Mouse (Mus musculus) limb, embryonic 14.5 days (tissue): ENCODE measurements around the gene Pcgf5. TPM values are rescaled to one million over a fixed set of nuclear protein-coding genes. Genes with fewer than 3 reads are reported as not detected.

ENCODE experiments used
- ATAC-seq: fragments of 200-750 bp; cut with Nextera tagmentation; 2 replicates; pipeline ENCODE4 v1.8.0; 2017; ENCODE audit warnings: low read depth, moderate number of reproducible peaks, moderate TSS enrichment; ENCODE audit not compliant: low FRiP score
- DNase-seq: peaks from one replicate; pipeline ENCODE4 v3.0.0-alpha.2; 2015; ENCODE audit warnings: low spot score
- H3K27ac ChIP-seq: fragments of 300-500 bp; sonication (generic); replicated peaks from 2 replicates; pipeline ENCODE4 v1.5.1; 2014; ENCODE audit warnings: low read depth, mild to moderate bottlenecking, low read length, moderate library complexity, mixed read lengths
- H3K27me3 ChIP-seq: fragments of 300-500 bp; sonication (generic); 2 replicates; pipeline ENCODE4 v1.6.1; 2014; ENCODE audit warnings: low read length, mixed read lengths; ENCODE audit not compliant: control insufficient read depth, insufficient read depth
- H3K36me3 ChIP-seq: fragments of 300-500 bp; sonication (generic); 2 replicates; pipeline ENCODE4 v1.6.1; 2014; ENCODE audit warnings: mild to moderate bottlenecking, low read length, moderate library complexity, mixed read lengths; ENCODE audit not compliant: control insufficient read depth, insufficient read depth
- H3K4me1 ChIP-seq: fragments of 300-500 bp; sonication (generic); 2 replicates; pipeline ENCODE4 v1.6.1; 2014; ENCODE audit warnings: antibody characterized with exemption, low read length, mixed read lengths; ENCODE audit not compliant: control insufficient read depth, insufficient read depth
- H3K4me2 ChIP-seq: fragments of 300-500 bp; sonication (generic); replicated peaks from 2 replicates; pipeline ENCODE4 v1.6.1; 2014; ENCODE audit warnings: low read depth, mild to moderate bottlenecking, low read length, moderate library complexity; ENCODE audit not compliant: severe bottlenecking
- H3K4me3 ChIP-seq: fragments of 300-500 bp; sonication (generic); replicated peaks from 2 replicates; pipeline ENCODE4 v1.5.1; 2014; ENCODE audit warnings: low read length
- H3K9ac ChIP-seq: fragments of 300-500 bp; sonication (generic); 2 replicates; pipeline ENCODE4 v1.6.1; 2014; ENCODE audit warnings: mild to moderate bottlenecking, low read depth, low read length, moderate library complexity; ENCODE audit not compliant: severe bottlenecking
- H3K9me3 ChIP-seq: fragments of 300-500 bp; sonication (generic); 2 replicates; pipeline ENCODE4 v1.6.1; 2016; ENCODE audit warnings: low read length; ENCODE audit not compliant: control insufficient read depth
- POLR2A ChIP-seq: fragments of 200-500 bp; IDR thresholded peaks from 2 replicates; pipeline ENCODE4 v1.8.0; 2012; ENCODE audit warnings: inconsistent platforms, mild to moderate bottlenecking, moderate library complexity, borderline replicate concordance; ENCODE audit not compliant: insufficient read depth, insufficient read length; ENCODE audit errors: extremely low read depth
- WGBS: fragments of 180-500 bp; shearing (Covaris S2); extraction: QIAGEN DNeasy Blood & Tissue Kit; methylation state at CpG from one replicate; pipeline ENCODE4 v1.1.7; 2014; 5-methylcytosine and 5-hydroxymethylcytosine counted together
- polyA plus RNA-seq, 2 experiments: library from polyadenylated mRNA; depleted of rRNA in 1 of 2; stranded (reverse) in 1 of 2; unstranded in 1 of 2; fragments of >200 nt; fragmentation: Nextera tagmentation in 1 of 2; extraction: Ambion mirVana in 1 of 2; gene quantifications; 2 replicates each; pipeline versions ENCODE4 v1.2.1 to v1.2.3; 2012 to 2014

The Pcgf5 gene
- polyA plus RNA-seq, 2 experiments: 3.6 to 6.0 TPM

DNA sequence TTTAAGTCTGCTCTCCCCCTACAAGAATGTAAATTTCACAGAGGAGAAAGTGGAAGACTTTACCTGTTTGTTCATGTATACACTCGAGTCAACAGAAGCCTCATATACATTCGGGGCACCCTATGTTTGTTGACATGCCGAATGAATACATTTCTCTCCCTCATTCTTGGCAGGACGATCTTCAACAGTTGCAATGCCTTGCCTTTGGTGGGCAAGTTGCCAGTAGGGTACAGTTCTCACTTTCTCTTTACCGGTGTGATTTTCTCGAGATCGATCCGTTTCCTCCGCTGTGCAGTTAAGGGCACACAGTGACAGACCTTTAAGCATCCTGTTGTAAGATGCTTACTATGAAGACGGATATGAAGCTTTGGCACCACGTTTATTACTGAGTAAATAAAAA, 2.1 kb downstream of the Pcgf5 start:
- Histone ChIP-seq H3K9ac (no peak overlapping the region), H3K9me3 (no peaks in the 10 kb centered on the region), H3K4me2 (no peak overlapping the region), H3K27me3 (peaks cover 29% of the 10 kb centered on the region), H3K36me3 (no peaks in the 10 kb centered on the region), H3K4me1 (no peaks in the 10 kb centered on the region), H3K27ac (no peak overlapping the region), H3K4me3 (no peak overlapping the region)
- TF ChIP-seq POLR2A: no peak
- 77% methylated on average over 11 of the region's 11 CpGs for WGBS
- no peak for ATAC-seq
- DNase-seq: no peak

DNA sequence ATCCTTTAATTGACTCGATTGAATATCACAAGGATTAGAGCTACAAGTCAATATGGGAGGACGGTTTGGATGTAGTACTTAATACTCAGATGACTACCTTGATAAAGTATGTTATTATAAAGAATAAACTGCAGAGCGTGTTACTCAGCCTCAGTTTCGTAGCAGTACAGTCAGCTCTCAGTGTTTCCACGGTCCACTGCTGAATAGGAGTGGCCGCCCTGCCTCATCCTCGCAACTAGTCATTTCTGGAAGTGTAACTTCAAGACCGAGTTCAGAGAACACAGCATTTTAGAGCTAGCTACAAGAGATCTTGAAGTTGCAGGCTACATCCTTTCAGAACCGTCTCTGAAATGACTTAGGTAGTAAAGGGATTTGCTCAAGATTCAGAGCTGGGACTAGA, 2.8 kb downstream of the Pcgf5 start:
- H3K36me3 ChIP-seq: no peaks in the 10 kb centered on the region
- 92% methylated on average over 9 of the region's 9 CpGs for WGBS
- no peak for TF ChIP-seq POLR2A
- no peaks in the 10 kb centered on the region for H3K9me3 ChIP-seq
- no peaks in the 10 kb centered on the region for H3K4me1 ChIP-seq
- no peak overlapping the region for H3K9ac ChIP-seq
- ATAC-seq (no peak), DNase-seq (no peak)
- H3K27ac ChIP-seq: no peak overlapping the region
- no peak overlapping the region for H3K4me3 ChIP-seq
- H3K4me2 ChIP-seq: no peak overlapping the region
- H3K27me3 ChIP-seq: peaks cover 29% of the 10 kb centered on the region

DNA sequence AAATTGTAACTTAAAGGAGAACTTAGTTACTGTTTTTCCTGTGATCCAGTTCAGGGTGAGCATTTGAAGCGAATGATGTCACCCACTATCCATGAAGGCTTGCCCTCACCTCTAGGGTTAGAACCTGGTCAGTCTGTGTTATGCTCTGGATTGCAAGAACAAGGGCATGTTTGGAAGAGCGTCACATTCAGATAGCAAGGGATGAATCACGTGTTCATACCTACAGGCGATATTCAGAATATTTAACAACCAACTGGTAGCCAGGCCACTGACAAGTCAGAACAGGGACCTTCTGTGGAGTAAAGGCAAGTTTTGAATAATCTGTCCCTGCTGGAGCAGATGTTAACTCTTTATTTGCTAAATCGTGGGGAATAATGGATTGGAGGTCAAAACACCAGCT, 14.4 kb downstream of the Pcgf5 start:
- H3K27me3 ChIP-seq: no peaks in the 10 kb centered on the region
- TF ChIP-seq POLR2A: no peak

DNA sequence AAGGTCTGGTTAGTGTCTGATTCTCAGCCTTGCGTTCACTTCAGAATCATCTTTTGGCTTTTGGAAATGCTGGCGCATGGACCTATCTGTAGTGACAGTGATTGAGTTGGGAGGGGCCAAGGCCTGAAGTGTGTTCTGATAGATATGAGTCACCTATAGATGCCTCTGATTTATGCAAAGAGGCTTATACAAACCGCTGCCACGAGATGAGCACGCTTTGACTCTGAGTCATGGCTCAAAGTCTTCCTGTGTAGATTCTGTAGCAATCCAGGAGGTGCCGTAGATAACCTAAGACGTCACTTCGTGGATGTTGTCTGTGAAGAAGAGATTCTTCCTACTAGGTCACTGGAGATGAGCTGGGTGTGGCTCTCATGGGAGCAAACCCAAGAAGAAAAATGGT, 16.6 kb downstream of the Pcgf5 start:
- no peak overlapping the region for H3K4me3 ChIP-seq
- no peaks in the 10 kb centered on the region for H3K4me1 ChIP-seq
- DNase-seq (no peak), ATAC-seq (no peak)
- no peaks in the 10 kb centered on the region for H3K36me3 ChIP-seq
- no peak overlapping the region for H3K9ac ChIP-seq
- no peaks in the 10 kb centered on the region for H3K27me3 ChIP-seq
- 85% methylated on average over 8 of the region's 8 CpGs for WGBS
- no peaks in the 10 kb centered on the region for H3K9me3 ChIP-seq
- no peak overlapping the region for H3K4me2 ChIP-seq
- TF ChIP-seq POLR2A: no peak
- H3K27ac ChIP-seq: no peak overlapping the region

More for the DNA sequence above, 14.4 kb downstream of the Pcgf5 start:
- WGBS: 86% methylated on average over 5 of the region's 5 CpGs
- H3K4me2 ChIP-seq: no peak overlapping the region
- H3K36me3 ChIP-seq: no peaks in the 10 kb centered on the region
- no peak overlapping the region for H3K27ac ChIP-seq
- ATAC-seq (no peak), DNase-seq (no peak)
- no peak overlapping the region for H3K4me3 ChIP-seq
- no peak overlapping the region for H3K9ac ChIP-seq
- no peaks in the 10 kb centered on the region for H3K4me1 ChIP-seq
- H3K9me3 ChIP-seq: no peaks in the 10 kb centered on the region

DNA sequence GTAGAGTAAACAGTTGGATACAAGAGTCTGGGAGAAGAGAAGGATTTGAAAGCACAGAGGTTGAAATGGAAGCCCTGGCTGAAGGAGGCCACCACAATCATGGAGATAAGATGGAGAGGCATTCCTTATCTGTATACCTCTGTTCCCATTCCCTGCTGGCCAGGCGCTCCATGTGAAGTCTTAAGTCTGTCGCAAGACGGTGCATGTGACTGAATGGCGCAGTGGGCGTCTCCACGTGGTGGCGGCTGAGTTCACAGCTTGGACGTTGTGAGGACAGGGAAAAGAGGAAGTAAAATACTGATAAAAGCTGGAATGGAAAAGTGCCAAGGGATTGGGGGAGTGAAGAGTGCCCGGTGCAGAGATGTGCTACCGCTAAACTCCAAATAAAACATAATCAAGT, 23.4 kb downstream of the Pcgf5 start:
- Histone ChIP-seq H3K9ac (no peak overlapping the region), H3K27me3 (no peaks in the 10 kb centered on the region), H3K36me3 (no peaks in the 10 kb centered on the region), H3K4me3 (no peak overlapping the region), H3K4me2 (no peak overlapping the region), H3K27ac (no peak overlapping the region), H3K9me3 (no peaks in the 10 kb centered on the region), H3K4me1 (no peaks in the 10 kb centered on the region)
- no peak for TF ChIP-seq POLR2A
- DNase-seq (no peak), ATAC-seq (no peak)
- 80% methylated on average over 10 of the region's 10 CpGs for WGBS

DNA sequence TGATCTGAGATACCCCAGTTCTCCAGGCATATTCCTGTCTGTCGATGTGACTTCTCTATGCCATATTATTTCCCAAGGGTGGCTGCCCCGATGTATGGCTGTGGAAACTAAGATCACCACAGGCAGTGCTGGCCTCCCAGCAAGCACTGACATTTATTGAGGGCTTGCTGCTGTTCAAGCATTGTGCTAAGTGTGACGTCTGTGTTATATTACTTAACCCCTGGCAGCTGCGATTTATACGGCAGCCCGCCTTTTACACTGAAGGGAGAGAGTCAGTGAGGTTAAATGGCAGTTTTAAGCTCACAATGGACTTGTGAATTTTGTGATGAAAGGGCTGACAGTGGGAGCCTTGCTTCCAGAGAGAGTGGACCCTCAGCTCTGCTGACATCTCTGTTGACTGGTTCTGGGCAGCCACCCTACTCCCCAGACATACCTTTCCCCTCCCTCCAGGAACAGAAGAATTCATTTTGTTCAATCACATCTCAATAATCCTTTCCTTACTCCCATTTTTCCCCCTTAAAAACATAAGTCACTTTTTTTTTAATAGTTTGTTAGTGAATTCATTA, 25.0 kb downstream of the Pcgf5 start:
- Histone ChIP-seq H3K36me3 (no peaks in the 10 kb centered on the region), H3K27ac (no peak overlapping the region), H3K4me2 (no peak overlapping the region), H3K4me3 (no peak overlapping the region), H3K4me1 (no peaks in the 10 kb centered on the region), H3K9me3 (no peaks in the 10 kb centered on the region), H3K27me3 (no peaks in the 10 kb centered on the region), H3K9ac (no peak overlapping the region)
- TF ChIP-seq POLR2A: no peak
- ATAC-seq: no peak
- WGBS: 14% methylated on average over 6 of the region's 6 CpGs
- no peak for DNase-seq
